Mouse (Mus musculus): Measurements from ENCODE around the gene Srrm1. TPM values are rescaled to one million over a fixed set of nuclear protein-coding genes. Genes with fewer than 3 reads are reported as not detected.
A peak's percentile ranks its signal among the peaks of the same experiment; 100 is the strongest.

The Srrm1 gene
- total and polyA plus RNA-seq, 3 experiments = 26.9 to 285 (median 138) TPM

DNA sequence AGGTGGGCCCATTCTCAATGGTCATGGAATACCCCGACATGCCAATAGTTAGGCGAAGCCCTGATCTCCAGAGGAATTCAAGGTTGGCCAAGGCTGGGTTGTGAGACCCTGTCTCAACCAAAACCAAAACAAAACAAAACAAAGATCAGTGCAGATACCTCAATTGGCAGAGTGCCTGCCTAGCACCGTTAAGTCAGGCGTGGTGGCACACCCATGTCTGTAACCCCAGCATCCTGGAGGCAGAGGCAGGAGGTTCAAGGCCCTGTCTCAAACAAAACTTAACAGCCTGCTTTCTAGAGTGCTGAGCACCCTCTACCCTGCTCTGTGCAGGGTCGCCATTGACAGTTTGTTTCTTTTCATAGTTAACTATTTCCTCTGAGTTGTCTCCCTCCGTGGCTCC, 37.9 kb upstream of the Srrm1 start:
- TF ChIP-seq MAX (IDR thresholded peaks at IDR 0.05; ENCODE audit: low read length) = no peak
- peak; percentile 38; the same call in 1 of the 2 replicates for TF ChIP-seq RCOR1 (IDR thresholded peaks at IDR 0.05; ENCODE audit: low read depth, low read length)
- H3K36me3 ChIP-seq (ENCODE audit: control insufficient read depth in 1 of 2, insufficient read depth in 2 of 2, low read length in 2 of 2) = no peaks in the 10 kb centered on the region; a peak in 1 of 4 replicates
- 0 out of 4 replicates have a peak, but pooled peaks cover 0 to 1% of the 10 kb centered on the region in 2 experiments for H3K27me3 ChIP-seq (ENCODE audit: control insufficient read depth in 1 of 2, insufficient read depth in 2 of 2, low read length in 2 of 2)
- DNase-seq (ENCODE audit: low read depth, low spot score) = peak; percentile 30
- H3K9ac ChIP-seq (ENCODE audit: control insufficient read depth, low read depth, low read length, poor library complexity, severe bottlenecking) = no peak overlapping the region
- H3K27ac ChIP-seq (ENCODE audit: control insufficient read depth, low read depth, low read length) = no peak overlapping the region
- no peaks in the 10 kb centered on the region for H3K9me3 ChIP-seq (replicated peaks; ENCODE audit: insufficient read depth, low read length)
- no peak overlapping the region for H3K4me3 ChIP-seq (ENCODE audit: control insufficient read depth in 1 of 2, insufficient read depth in 1 of 2, low read depth in 2 of 2, low read length in 2 of 2)
- no peaks in the 10 kb centered on the region for H3K79me2 ChIP-seq (ENCODE audit: control insufficient read depth, insufficient read depth, low read length, poor library complexity)
- peaks cover 0 to 2% of the 10 kb centered on the region in 2 experiments; a peak in 1 of 4 replicates for H3K4me1 ChIP-seq (ENCODE audit: control insufficient read depth in 1 of 2, insufficient read depth in 2 of 2, low read length in 2 of 2)

DNA sequence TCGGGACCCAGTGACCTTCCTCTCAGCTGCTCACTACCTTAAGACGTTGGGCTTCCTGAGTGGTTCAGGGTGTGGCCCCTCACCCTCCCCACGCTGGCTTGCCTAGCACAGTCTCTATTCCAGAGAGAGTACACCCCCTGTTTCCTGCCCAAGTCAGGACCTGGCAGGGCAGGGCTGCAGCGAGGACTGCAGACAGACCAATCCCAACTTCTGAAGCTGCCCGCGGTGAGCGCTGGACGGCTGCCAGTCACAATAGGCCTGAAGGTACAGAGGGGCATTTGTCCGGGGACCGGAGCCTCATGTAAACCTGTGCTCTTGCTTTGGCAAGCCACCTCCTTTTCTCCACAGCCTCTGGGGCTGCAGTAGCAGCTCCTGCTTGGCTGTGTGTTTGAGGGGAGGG, 32.5 kb upstream of the Srrm1 start:
- DNase-seq (ENCODE audit: low read depth, low spot score) = no peak
- H3K36me3 ChIP-seq (ENCODE audit: control insufficient read depth in 1 of 2, insufficient read depth in 2 of 2, low read length in 2 of 2) = no peaks in the 10 kb centered on the region
- 0 out of 4 replicates have a peak, but pooled peaks cover 0 to 5% of the 10 kb centered on the region in 2 experiments for H3K4me1 ChIP-seq (ENCODE audit: control insufficient read depth in 1 of 2, insufficient read depth in 2 of 2, low read length in 2 of 2)
- H3K27ac ChIP-seq (ENCODE audit: control insufficient read depth, low read depth, low read length) = no peak overlapping the region
- H3K9ac ChIP-seq (ENCODE audit: control insufficient read depth, low read depth, low read length, poor library complexity, severe bottlenecking) = no peak overlapping the region
- H3K4me3 ChIP-seq (ENCODE audit: control insufficient read depth in 1 of 2, insufficient read depth in 1 of 2, low read depth in 2 of 2, low read length in 2 of 2) = no peak overlapping the region
- H3K9me3 ChIP-seq (replicated peaks; ENCODE audit: insufficient read depth, low read length) = no peaks in the 10 kb centered on the region
- TF ChIP-seq MYC (IDR thresholded peaks at IDR 0.05; ENCODE audit: low read depth, low read length) (no peak), MXI1 (IDR thresholded peaks at IDR 0.05; ENCODE audit: low read depth, low read length) (no peak), MAX (IDR thresholded peaks at IDR 0.05; ENCODE audit: low read length) (no peak), TBP (IDR thresholded peaks at IDR 0.05; ENCODE audit: low read depth, low read length) (no peak)
- no peaks in the 10 kb centered on the region for H3K79me2 ChIP-seq (ENCODE audit: control insufficient read depth, insufficient read depth, low read length, poor library complexity)
- 0 out of 4 replicates have a peak, but pooled peaks cover 0 to 1% of the 10 kb centered on the region in 2 experiments for H3K27me3 ChIP-seq (ENCODE audit: control insufficient read depth in 1 of 2, insufficient read depth in 2 of 2, low read length in 2 of 2)

GRCm38 (mm10) chr4:135382316-135382715, 29.2 kb upstream of the Srrm1 start:
- H3K27me3 ChIP-seq (ENCODE audit: control insufficient read depth in 1 of 2, insufficient read depth in 2 of 2, low read length in 2 of 2) = 0 out of 4 replicates have a peak, but pooled peaks cover 0 to 1% of the 10 kb centered on the region in 2 experiments
- TF ChIP-seq BHLHE40 (IDR thresholded peaks at IDR 0.05; ENCODE audit: borderline replicate concordance, low read depth, low read length) (no peak), RAD21 (IDR thresholded peaks at IDR 0.05; ENCODE audit: low read depth, low read length) (peak; percentile 92), SMC3 (IDR thresholded peaks at IDR 0.05; ENCODE audit: low read depth, low read length) (peak; percentile 93), JUND (IDR thresholded peaks at IDR 0.05; ENCODE audit: low read depth, low read length) (no peak), ZC3H11A (IDR thresholded peaks at IDR 0.05; ENCODE audit: low read depth, low read length) (peak; percentile 88), CTCF (IDR thresholded peaks at IDR 0.05 in 2 of 3, conservative IDR thresholded peaks at IDR 0.05 in 1 of 3; ENCODE audit: control insufficient read depth in 1 of 3, insufficient read depth in 1 of 3, low read depth in 2 of 3, low read length in 3 of 3, poor library complexity in 1 of 3, severe bottlenecking in 1 of 3) (peak; percentile 96 to 99 (median 97)), NELFE (IDR thresholded peaks at IDR 0.05; ENCODE audit: low read depth, low read length) (no peak)
- H3K27ac ChIP-seq (ENCODE audit: control insufficient read depth, low read depth, low read length) = no peak overlapping the region
- no peak overlapping the region for H3K4me3 ChIP-seq (ENCODE audit: control insufficient read depth in 1 of 2, insufficient read depth in 1 of 2, low read depth in 2 of 2, low read length in 2 of 2)
- H3K79me2 ChIP-seq (ENCODE audit: control insufficient read depth, insufficient read depth, low read length, poor library complexity) = no peaks in the 10 kb centered on the region
- DNase-seq (ENCODE audit: low read depth, low spot score) = peak; percentile 87
- H3K36me3 ChIP-seq (ENCODE audit: control insufficient read depth in 1 of 2, insufficient read depth in 2 of 2, low read length in 2 of 2) = no peaks in the 10 kb centered on the region
- H3K9me3 ChIP-seq (replicated peaks; ENCODE audit: insufficient read depth, low read length) = no peaks in the 10 kb centered on the region
- H3K9ac ChIP-seq (ENCODE audit: control insufficient read depth, low read depth, low read length, poor library complexity, severe bottlenecking) = no peak overlapping the region
- 0 out of 4 replicates have a peak, but pooled peaks cover 0 to 5% of the 10 kb centered on the region in 2 experiments for H3K4me1 ChIP-seq (ENCODE audit: control insufficient read depth in 1 of 2, insufficient read depth in 2 of 2, low read length in 2 of 2)
